Comparison of ENCODE assay signal across 8 mouse cellular contexts in the genomic region with DNA sequence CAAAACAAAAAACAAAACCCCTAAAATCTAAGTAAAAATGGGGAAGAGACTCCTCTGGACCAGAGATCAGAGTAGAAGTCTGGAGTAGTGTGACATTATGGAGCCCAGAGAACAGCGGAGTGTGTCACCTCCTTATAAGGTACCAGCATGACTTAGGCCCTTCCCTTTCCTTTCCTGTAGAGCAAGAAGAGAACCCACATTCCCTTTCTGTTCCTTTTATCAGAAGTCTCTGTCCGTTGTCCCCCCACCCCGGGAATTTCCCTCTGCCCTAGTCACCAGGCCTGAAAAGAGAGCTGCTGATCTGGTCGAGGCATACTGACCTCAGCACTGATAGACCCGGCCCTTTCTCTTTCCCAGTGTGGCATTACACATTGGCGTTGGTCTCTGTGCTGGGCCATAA. TPM values are rescaled to one million over a fixed set of nuclear protein-coding genes. Genes with fewer than 3 reads are reported as not detected.
DNase-seq lines count a peak whose midpoint lies in the region; ATAC-seq and TF ChIP-seq lines count a peak whose summit lies in the region.

No protein-coding gene starts in this region.

- TF ChIP-seq CTCF in liver, postnatal 0 days (IDR thresholded peaks at IDR 0.05; ENCODE audit: low read depth), result no peak
- no peak for TF ChIP-seq CTCF in olfactory bulb, adult 2 months (IDR thresholded peaks at IDR 0.05; ENCODE audit: insufficient read depth, low read depth, low read length)

- 27% methylated on average over 6 of the region's 6 CpGs for WGBS in kidney, embryonic 15.5 days
- 9% methylated on average over 6 of the region's 6 CpGs for WGBS in heart, embryonic 14.5 days
- 8% methylated on average over 6 of the region's 6 CpGs for WGBS in liver, postnatal 0 days (ENCODE audit: insufficient replicate concordance)
- WGBS in olfactory bulb, adult 2 months, result 35% methylated on average over 6 of the region's 6 CpGs

- DNase-seq in kidney, adult 11 months, result no peak
- peak; percentile 11 for DNase-seq in R1 (ENCODE audit: low read depth, low spot score)
- DNase-seq in liver, postnatal 0 days, result peak; percentile 24
- no peak for DNase-seq in right cerebral cortex, adult 2 months (ENCODE audit: low spot score in 2 of 2)
- DNase-seq in left cerebral cortex, postnatal 36 days (ENCODE audit: low spot score in 2 of 2), result no peak

- no peak overlapping the region for H3K27ac ChIP-seq in kidney, embryonic 15.5 days
- H3K27ac ChIP-seq in heart, embryonic 14.5 days (replicated peaks in 1 of 2; ENCODE audit: control insufficient read depth in 1 of 2, insufficient read depth in 1 of 2, low read depth in 2 of 2, low read length in 2 of 2), result no peak overlapping the region
- H3K27ac ChIP-seq in liver, postnatal 0 days (ENCODE audit: low read depth), result peak overlapping the region; percentile 90
- H3K27ac ChIP-seq in olfactory bulb, adult 2 months (ENCODE audit: insufficient read depth, low read depth, low read length), result no peak overlapping the region

- TF ChIP-seq EP300 in liver, postnatal 0 days (IDR thresholded peaks at IDR 0.05; ENCODE audit: low read depth), result no peak

- H3K36me3 ChIP-seq in kidney, embryonic 15.5 days, result peaks cover 28% of the 10 kb centered on the region
- peaks cover 20% of the 10 kb centered on the region for H3K36me3 ChIP-seq in heart, embryonic 14.5 days (ENCODE audit: control insufficient read depth, insufficient read depth, low read length)
- peaks cover 27% of the 10 kb centered on the region for H3K36me3 ChIP-seq in liver, postnatal 0 days (replicated peaks; ENCODE audit: insufficient read depth, low read length)

- TF ChIP-seq POLR2A in olfactory bulb, adult 2 months (IDR thresholded peaks at IDR 0.05; ENCODE audit: insufficient read depth, low read depth, low read length), result no peak

- 0 out of 2 replicates have a peak, but pooled peaks cover 3% of the 10 kb centered on the region for H3K27me3 ChIP-seq in kidney, embryonic 15.5 days
- H3K27me3 ChIP-seq in heart, embryonic 14.5 days (ENCODE audit: control insufficient read depth, insufficient read depth, low read length), result no peaks in the 10 kb centered on the region
- H3K27me3 ChIP-seq in liver, postnatal 0 days (ENCODE audit: insufficient read depth, low read length), result no peaks in the 10 kb centered on the region

- intact Hi-C loops in left cerebral cortex, postnatal 36 days (cut with DNase I), result loop anchor here (5.0 kb wide), 2 partner anchors 66 to 161 kb away; partner anchors contain the start of gene Setd5

- no peak for ATAC-seq in kidney, embryonic 15.5 days (replicated peaks; ENCODE audit: low FRiP score)
- no peak for ATAC-seq in heart, embryonic 14.5 days (ENCODE audit: insufficient number of reproducible peaks, insufficient read depth, low FRiP score, low read depth)
- no peak for ATAC-seq in liver, postnatal 0 days

- H3K9ac ChIP-seq in kidney, embryonic 15.5 days, result peak overlapping the region; percentile 89
- peak overlapping the region; percentile 92 for H3K9ac ChIP-seq in heart, embryonic 14.5 days (ENCODE audit: low read length)
- H3K9ac ChIP-seq in liver, postnatal 0 days (replicated peaks), result peak overlapping the region; percentile 89

- H3K9me3 ChIP-seq in kidney, embryonic 15.5 days (replicated peaks), result no peaks in the 10 kb centered on the region
- H3K9me3 ChIP-seq in heart, embryonic 14.5 days (ENCODE audit: control insufficient read depth, low read length), result no peaks in the 10 kb centered on the region
- H3K9me3 ChIP-seq in liver, postnatal 0 days (ENCODE audit: low read length), result no peaks in the 10 kb centered on the region

- peak overlapping the region; percentile 76 for H3K4me2 ChIP-seq in kidney, embryonic 15.5 days
- H3K4me2 ChIP-seq in heart, embryonic 14.5 days (ENCODE audit: low read length), result peak overlapping the region; percentile 92
- peak overlapping the region; percentile 76 for H3K4me2 ChIP-seq in liver, postnatal 0 days (ENCODE audit: low read depth, low read length)

- H3K4me1 ChIP-seq in kidney, embryonic 15.5 days, result peaks cover 18% of the 10 kb centered on the region
- H3K4me1 ChIP-seq in heart, embryonic 14.5 days (ENCODE audit: control insufficient read depth in 2 of 2, insufficient read depth in 2 of 2, low read length in 2 of 2), result peaks cover 3 to 12% of the 10 kb centered on the region in 2 experiments; a peak in 3 of 4 replicates
- H3K4me1 ChIP-seq in liver, postnatal 0 days (ENCODE audit: insufficient read depth), result peaks cover 12% of the 10 kb centered on the region
- peaks cover 3% of the 10 kb centered on the region for H3K4me1 ChIP-seq in olfactory bulb, adult 2 months (ENCODE audit: control insufficient read depth, insufficient read depth, low read length)

- peak overlapping the region; percentile 97 for H3K4me3 ChIP-seq in kidney, embryonic 15.5 days (replicated peaks)
- peak overlapping the region; percentile 91 to 99 for H3K4me3 ChIP-seq in heart, embryonic 14.5 days (ENCODE audit: control insufficient read depth in 1 of 2, insufficient read depth in 1 of 2, low read depth in 1 of 2, low read length in 2 of 2)
- peak overlapping the region; percentile 86 for H3K4me3 ChIP-seq in liver, postnatal 0 days (ENCODE audit: low read depth, low read length)
- H3K4me3 ChIP-seq in olfactory bulb, adult 2 months (ENCODE audit: insufficient read depth, low read depth, low read length), result peak overlapping the region; percentile 70

RNA-seq across cellular contexts. Expression of gene Mtmr14, which starts 0.8 kb away (rescaled TPM):
- polyA plus RNA-seq in kidney, embryonic 15.5 days (2015; fragmentation: Nextera tagmentation; extraction: Ambion mirVana), result 36.2 and 39.4 TPM in 2 replicates
- 25.3 and 26.7 TPM in 2 replicates for polyA plus RNA-seq in heart, embryonic 14.5 days (2014; fragmentation: Nextera tagmentation; extraction: Ambion mirVana)
- polyA plus RNA-seq in liver, postnatal 0 days (2015; fragmentation: Nextera tagmentation; extraction: Ambion mirVana), result 15.1 and 16.1 TPM in 2 replicates
- polyA plus RNA-seq in olfactory bulb, adult 2 months (2012; ENCODE audit: insufficient read depth, insufficient read length, low replicate concordance, missing spikeins), result not detected in 2 replicates
- total RNA-seq in left cerebral cortex, postnatal 36 days (2021), result 10 to 100 TPM; 15.3 to 17.4 TPM

RNA-seq across cellular contexts. Expression of gene Lhfpl4, which starts 43.3 kb away (rescaled TPM):
- polyA plus RNA-seq in kidney, embryonic 15.5 days (2015; fragmentation: Nextera tagmentation; extraction: Ambion mirVana), result 0.64 and 1.00 TPM in 2 replicates
- 0.22 and 0.61 TPM in 2 replicates for polyA plus RNA-seq in heart, embryonic 14.5 days (2014; fragmentation: Nextera tagmentation; extraction: Ambion mirVana)
- polyA plus RNA-seq in liver, postnatal 0 days (2015; fragmentation: Nextera tagmentation; extraction: Ambion mirVana), result not detected in 2 replicates
- not detected in 2 replicates for polyA plus RNA-seq in olfactory bulb, adult 2 months (2012; ENCODE audit: insufficient read depth, insufficient read length, low replicate concordance, missing spikeins)
- total RNA-seq in left cerebral cortex, postnatal 36 days (2021), result 10 to 100 TPM; 79.6 to 85.5 TPM

RNA-seq across cellular contexts. Expression of gene Cpne9, which starts 43.7 kb away (rescaled TPM):
- polyA plus RNA-seq in kidney, embryonic 15.5 days (2015; fragmentation: Nextera tagmentation; extraction: Ambion mirVana), result 0.05 and 0.18 TPM in 2 replicates
- 0.07 TPM in 1 of 2 replicates, not detected in the other for polyA plus RNA-seq in heart, embryonic 14.5 days (2014; fragmentation: Nextera tagmentation; extraction: Ambion mirVana)
- 0.02 and 0.04 TPM in 2 replicates for polyA plus RNA-seq in liver, postnatal 0 days (2015; fragmentation: Nextera tagmentation; extraction: Ambion mirVana)
- not detected in 2 replicates for polyA plus RNA-seq in olfactory bulb, adult 2 months (2012; ENCODE audit: insufficient read depth, insufficient read length, low replicate concordance, missing spikeins)
- total RNA-seq in left cerebral cortex, postnatal 36 days (2021), result 10 to 100 TPM; 76.4 to 79.5 TPM

Comparison
In these comparisons a context has a peak if more than half of its experiments do, and no peak if none do; other contexts are left out.
1. DNase-seq: peak in R1 (single experiment) and liver, postnatal 0 days (single experiment); none in kidney, adult 11 months (single experiment), right cerebral cortex, adult 2 months (0 of 2) and left cerebral cortex, postnatal 36 days (0 of 2).
2. Peak in every context shown above with its lines, with median percentiles within 50 percentile points of each other: H3K4me2 ChIP-seq, H3K4me3 ChIP-seq and H3K9ac ChIP-seq.